Mouse (Mus musculus) midbrain, embryonic 11.5 days (tissue): ENCODE measurements around the gene 2700049A03Rik. TPM values are rescaled to one million over a fixed set of nuclear protein-coding genes. Genes with fewer than 3 reads are reported as not detected.

Experiments
- ATAC-seq: fragments of 200-750 bp; cut with Nextera tagmentation; 2 replicates; pipeline ENCODE4 v1.8.0; 2017; ENCODE audit warnings: moderate TSS enrichment, moderate library complexity; ENCODE audit not compliant: low FRiP score
- DNase-seq: peaks from one replicate; pipeline ENCODE4 v3.0.0; 2015; ENCODE audit warnings: low spot score; ENCODE audit errors: missing footprints
- H3K27ac ChIP-seq: fragments of 300-500 bp; sonication (generic); 2 replicates; pipeline ENCODE4 v1.5.1; 2014; ENCODE audit warnings: low read depth, low read length
- H3K27me3 ChIP-seq: fragments of 300-500 bp; sonication (generic); 2 replicates; pipeline ENCODE4 v1.6.1; 2014; ENCODE audit warnings: mild to moderate bottlenecking, low read length, moderate library complexity, mixed read lengths; ENCODE audit not compliant: control insufficient read depth, insufficient read depth
- H3K36me3 ChIP-seq: fragments of 300-500 bp; sonication (generic); 2 replicates; pipeline ENCODE4 v1.6.1; 2014; ENCODE audit warnings: mild to moderate bottlenecking, low read length, moderate library complexity, mixed read lengths; ENCODE audit not compliant: control insufficient read depth, insufficient read depth
- H3K4me1 ChIP-seq: fragments of 300-500 bp; sonication (generic); 2 replicates; pipeline ENCODE4 v1.6.1; 2014; ENCODE audit warnings: low read length; ENCODE audit not compliant: control insufficient read depth, insufficient read depth
- H3K4me2 ChIP-seq: fragments of 300-500 bp; sonication (generic); 2 replicates; pipeline ENCODE4 v1.6.1; 2014; ENCODE audit warnings: mild to moderate bottlenecking, moderate library complexity
- H3K4me3 ChIP-seq: fragments of 300-500 bp; sonication (generic); 2 replicates; pipeline ENCODE4 v1.5.1; 2014; ENCODE audit warnings: low read depth, low read length
- H3K9ac ChIP-seq: fragments of 300-500 bp; sonication (generic); 2 replicates; pipeline ENCODE4 v1.6.1; 2014; ENCODE audit warnings: low read length
- H3K9me3 ChIP-seq: fragments of 300-500 bp; sonication (generic); 2 replicates; pipeline ENCODE4 v1.6.1; 2016; ENCODE audit warnings: low read length; ENCODE audit not compliant: control insufficient read depth
- WGBS: fragments of 180-500 bp; shearing (Covaris S2); extraction: QIAGEN DNeasy Blood & Tissue Kit; methylation state at CpG from one replicate; pipeline ENCODE4 v1.1.7; 2014; 5-methylcytosine and 5-hydroxymethylcytosine counted together
- polyA plus RNA-seq: library from polyadenylated mRNA; unstranded; fragments of >200 nt; fragmentation: Nextera tagmentation; extraction: Ambion mirVana; gene quantifications from 2 replicates; pipeline ENCODE4 v1.2.1, GENCODE M21; 2014

2700049A03Rik gene
- polyA plus RNA-seq, 1 experiment from 2014 or later, result 20.6 TPM

DNA sequence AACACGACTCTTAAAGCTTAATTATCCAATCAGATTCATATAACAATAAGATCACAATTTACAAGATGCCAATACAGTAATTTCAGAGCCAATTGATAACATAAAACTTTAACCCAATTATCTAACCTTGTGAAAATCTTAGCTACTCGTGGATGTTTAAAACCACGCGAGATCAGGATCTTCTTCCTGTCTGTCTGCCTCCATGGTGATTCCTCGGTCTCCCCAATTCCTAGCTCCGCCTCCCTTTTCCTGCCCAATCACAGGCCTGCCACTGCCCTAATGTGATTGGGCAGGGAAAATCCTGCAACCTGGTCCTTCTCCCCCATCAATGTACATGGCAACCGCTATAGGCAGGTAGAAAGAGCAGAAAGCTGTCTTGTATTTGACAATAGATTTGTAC lies 132.7 kb downstream of the 2700049A03Rik start:
- ATAC-seq, result no peak
- H3K27ac ChIP-seq, result no peak overlapping the region
- WGBS, result 89% methylated on average over 7 of the region's 7 CpGs
- DNase-seq, result peak; percentile 31
- no peak overlapping the region for H3K9ac ChIP-seq
- no peaks in the 10 kb centered on the region for H3K9me3 ChIP-seq
- H3K4me1 ChIP-seq, result no peaks in the 10 kb centered on the region
- H3K4me3 ChIP-seq, result no peak overlapping the region
- H3K36me3 ChIP-seq, result no peaks in the 10 kb centered on the region
- H3K4me2 ChIP-seq, result no peak overlapping the region
- H3K27me3 ChIP-seq, result no peaks in the 10 kb centered on the region

DNA sequence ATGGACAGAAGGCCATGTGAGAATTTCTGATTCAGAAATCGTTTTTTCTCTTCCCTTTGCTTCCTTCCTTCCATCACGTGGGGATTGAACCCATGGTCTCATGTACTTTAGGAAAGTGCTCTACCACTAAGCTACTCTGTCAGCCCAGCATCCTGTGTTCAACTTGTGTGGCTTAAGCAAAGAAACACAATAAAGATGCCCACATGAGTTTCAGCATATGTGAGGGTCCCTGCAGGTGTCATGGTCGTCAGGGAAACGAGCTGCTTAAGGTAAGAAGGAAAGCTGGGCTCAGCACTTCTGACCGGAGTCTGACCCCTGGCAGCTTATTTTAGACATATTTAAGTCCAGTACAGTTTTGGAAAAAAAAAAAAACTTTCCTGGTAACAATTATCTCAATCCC lies 134.5 kb downstream of the 2700049A03Rik start:
- H3K9me3 ChIP-seq, result no peaks in the 10 kb centered on the region
- no peaks in the 10 kb centered on the region for H3K36me3 ChIP-seq
- DNase-seq, result peak; percentile 71
- WGBS, result 74% methylated on average over 5 of the region's 5 CpGs
- H3K4me1 ChIP-seq, result no peaks in the 10 kb centered on the region
- no peak overlapping the region for H3K4me2 ChIP-seq
- no peak overlapping the region for H3K27ac ChIP-seq
- H3K27me3 ChIP-seq, result no peaks in the 10 kb centered on the region
- no peak overlapping the region for H3K4me3 ChIP-seq
- no peak for ATAC-seq
- H3K9ac ChIP-seq, result no peak overlapping the region

DNA sequence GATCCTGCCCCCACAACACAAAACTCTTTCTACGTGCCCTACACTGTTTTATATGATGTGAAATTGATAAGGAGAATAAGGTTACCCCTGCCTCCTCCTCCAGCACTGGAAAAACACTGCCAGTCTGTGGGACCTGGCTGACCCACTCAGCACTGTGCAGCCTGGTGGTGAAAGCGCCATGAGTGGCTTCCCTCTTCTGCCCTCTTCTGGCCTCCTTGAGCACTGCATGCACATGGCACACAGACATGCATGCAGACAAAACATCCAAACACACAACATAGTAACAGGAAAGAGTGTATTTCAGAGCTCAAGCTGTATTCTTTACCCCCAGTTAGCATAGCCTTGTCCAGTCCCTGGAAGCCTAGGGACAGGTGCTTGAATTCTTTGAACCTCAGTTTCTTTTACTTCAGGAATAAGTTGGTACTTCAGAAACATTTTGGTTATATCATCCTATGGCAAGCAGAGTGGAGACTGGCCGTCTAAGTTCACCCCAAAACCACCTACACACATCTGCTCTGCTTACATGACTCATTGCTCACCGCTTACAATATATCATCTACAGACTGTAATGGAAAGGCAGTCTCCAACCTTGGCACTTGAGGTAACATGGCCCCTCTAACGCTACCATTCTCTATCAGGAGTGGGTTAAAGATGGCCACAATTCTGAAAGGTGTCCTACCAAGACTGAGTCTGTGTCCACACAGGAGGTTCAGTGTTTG lies 138.0 kb downstream of the 2700049A03Rik start:
- WGBS, result 95% methylated on average over 5 of the region's 5 CpGs

DNA sequence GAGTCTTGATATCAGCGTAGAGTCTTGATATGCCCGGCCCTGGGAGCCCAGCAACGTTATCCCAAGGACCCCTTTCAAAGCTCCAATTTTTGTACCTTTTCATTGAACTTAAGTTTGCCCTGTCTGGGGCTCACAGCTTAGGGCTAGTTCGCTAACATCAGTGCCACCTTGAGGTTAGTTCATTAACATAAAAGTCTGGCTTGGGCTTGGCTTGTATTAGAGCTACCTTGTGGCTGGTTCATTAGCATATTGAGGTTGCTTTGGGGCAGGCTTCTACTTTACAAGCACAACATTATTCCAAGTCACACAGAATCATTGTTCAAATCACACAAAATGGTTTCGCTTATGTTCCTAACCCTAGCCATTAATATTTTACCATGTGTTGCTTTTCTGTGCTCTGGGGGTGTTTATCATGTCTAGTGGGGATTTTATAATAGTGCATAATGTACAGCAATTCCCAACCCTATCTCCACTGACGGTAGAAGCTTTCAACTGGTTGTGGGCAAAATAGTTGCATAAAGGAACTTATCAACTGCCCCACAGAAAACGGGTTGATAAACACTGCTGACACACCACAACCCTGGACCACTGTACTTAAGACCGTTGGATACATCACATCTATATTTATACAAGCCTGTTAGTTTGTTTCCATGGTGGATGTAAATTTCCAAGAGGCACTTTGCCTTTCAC lies 139.4 kb downstream of the 2700049A03Rik start:
- no peaks in the 10 kb centered on the region for H3K9me3 ChIP-seq
- DNase-seq (peak; percentile 49), ATAC-seq (no peak)
- no peak overlapping the region for H3K4me3 ChIP-seq
- no peak overlapping the region for H3K4me2 ChIP-seq
- H3K4me1 ChIP-seq, result no peaks in the 10 kb centered on the region
- H3K9ac ChIP-seq, result no peak overlapping the region
- 86% methylated on average over 8 of the region's 8 CpGs for WGBS
- H3K27ac ChIP-seq, result no peak overlapping the region
- H3K36me3 ChIP-seq, result no peaks in the 10 kb centered on the region
- no peaks in the 10 kb centered on the region for H3K27me3 ChIP-seq

More for the DNA sequence above, 138.0 kb downstream of the 2700049A03Rik start:
- H3K27me3 ChIP-seq, result no peaks in the 10 kb centered on the region
- DNase-seq (peak; percentile 61), ATAC-seq (no peak)
- no peaks in the 10 kb centered on the region for H3K9me3 ChIP-seq
- H3K4me3 ChIP-seq, result no peak overlapping the region
- H3K27ac ChIP-seq, result no peak overlapping the region
- no peak overlapping the region for H3K9ac ChIP-seq
- H3K36me3 ChIP-seq, result no peaks in the 10 kb centered on the region
- H3K4me1 ChIP-seq, result no peaks in the 10 kb centered on the region
- no peak overlapping the region for H3K4me2 ChIP-seq

DNA sequence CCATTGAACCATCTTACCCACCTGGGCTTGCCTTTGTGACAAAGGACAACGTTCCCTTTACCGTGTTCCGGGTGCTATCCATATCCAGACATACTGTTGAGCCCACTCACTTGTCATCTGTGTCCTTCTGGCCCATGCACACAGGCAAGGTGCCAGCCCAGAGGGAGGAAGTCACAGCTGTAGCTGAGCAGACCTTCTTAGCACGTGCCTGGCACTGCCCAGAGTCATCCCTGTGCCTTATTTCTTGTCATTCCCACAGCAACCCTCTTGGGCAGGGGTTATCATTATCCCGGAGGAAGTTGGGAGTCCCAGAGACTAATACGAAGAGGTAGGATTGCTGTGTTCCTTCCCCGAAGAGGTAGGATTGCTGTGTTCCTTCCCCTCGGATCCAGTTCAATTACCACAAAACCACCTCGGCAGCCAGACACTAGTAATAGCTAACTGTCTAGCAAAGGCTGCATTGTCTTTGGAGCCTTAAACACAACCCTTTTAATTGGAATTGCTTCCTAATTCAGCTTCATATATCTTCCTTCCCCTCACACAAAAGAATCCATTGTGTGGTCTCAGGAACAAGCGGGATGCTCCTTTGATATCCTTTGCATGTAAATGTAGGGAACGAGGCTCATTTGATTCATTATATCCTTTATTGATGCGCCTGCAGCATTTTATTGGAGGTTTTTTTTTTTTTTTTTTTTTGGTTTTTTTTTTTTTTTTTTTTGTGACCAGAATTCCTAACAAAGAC lies 143.0 kb downstream of the 2700049A03Rik start:
- H3K27ac ChIP-seq, result no peak overlapping the region

DNA sequence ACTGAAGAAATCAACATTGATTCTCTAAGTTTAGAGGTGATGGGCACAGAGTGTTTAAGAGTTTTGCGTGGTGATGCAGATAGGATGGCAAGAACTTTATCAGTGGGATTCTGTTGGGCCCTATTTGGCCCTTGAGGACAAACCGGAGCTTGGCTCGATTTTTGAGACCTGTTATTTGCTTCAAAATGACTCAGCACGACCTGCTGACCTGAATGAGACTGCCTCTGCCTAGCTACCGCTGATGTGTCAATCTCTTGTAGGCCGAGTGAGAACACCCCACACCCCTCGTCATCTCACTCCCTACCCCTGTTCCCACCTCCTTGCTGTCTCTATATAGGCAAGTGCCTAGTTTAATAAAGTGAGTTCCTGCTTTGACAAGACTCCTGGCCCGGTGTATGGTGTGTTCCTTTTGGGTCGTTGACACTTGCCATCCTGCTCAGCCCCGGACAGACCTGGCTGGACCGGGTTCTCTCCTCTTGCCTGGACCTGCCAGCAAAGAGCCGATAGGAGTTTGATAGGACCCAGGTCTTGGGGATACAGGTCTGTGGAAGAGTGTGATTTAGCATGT lies 144.6 kb downstream of the 2700049A03Rik start:
- H3K36me3 ChIP-seq, result no peaks in the 10 kb centered on the region
- no peak overlapping the region for H3K4me2 ChIP-seq
- no peaks in the 10 kb centered on the region for H3K4me1 ChIP-seq
- H3K27ac ChIP-seq, result no peak overlapping the region
- H3K9me3 ChIP-seq, result no peaks in the 10 kb centered on the region; the same call in 1 of the 2 replicates
- DNase-seq (no peak), ATAC-seq (no peak)
- no peak overlapping the region for H3K9ac ChIP-seq
- no peak overlapping the region for H3K4me3 ChIP-seq
- no peaks in the 10 kb centered on the region for H3K27me3 ChIP-seq
- WGBS, result 89% methylated on average over 12 of the region's 12 CpGs

More for the DNA sequence above, 143.0 kb downstream of the 2700049A03Rik start:
- DNase-seq (peak; percentile 82), ATAC-seq (no peak)
- H3K4me3 ChIP-seq, result no peak overlapping the region
- 68% methylated on average over 12 of the region's 12 CpGs for WGBS
- no peak overlapping the region for H3K9ac ChIP-seq
- H3K4me1 ChIP-seq, result no peaks in the 10 kb centered on the region
- no peaks in the 10 kb centered on the region for H3K27me3 ChIP-seq
- H3K4me2 ChIP-seq, result no peak overlapping the region
- H3K9me3 ChIP-seq, result no peaks in the 10 kb centered on the region; the same call in 1 of the 2 replicates
- no peaks in the 10 kb centered on the region for H3K36me3 ChIP-seq

DNA sequence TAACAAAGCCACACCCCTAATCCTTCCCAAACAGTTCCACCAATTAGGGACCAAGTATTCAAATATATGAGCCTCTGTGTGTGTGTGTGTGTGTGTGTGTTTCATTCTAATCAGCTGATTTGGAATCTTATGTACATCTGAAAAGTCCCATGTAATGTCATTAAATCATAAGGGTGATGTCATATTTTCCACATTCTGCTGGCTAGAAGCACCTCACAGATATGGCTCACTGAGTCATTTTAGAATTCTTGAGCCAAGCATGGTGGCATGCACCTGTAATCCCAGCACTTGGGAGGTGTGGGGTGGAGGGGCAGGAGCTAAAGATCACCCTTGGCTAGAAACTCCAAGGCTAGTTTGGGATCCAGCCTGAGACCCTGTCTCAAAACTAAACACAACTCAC lies 148.8 kb downstream of the 2700049A03Rik start:
- H3K27me3 ChIP-seq, result no peaks in the 10 kb centered on the region
- DNase-seq (no peak), ATAC-seq (no peak)
- H3K4me3 ChIP-seq, result no peak overlapping the region
- H3K9ac ChIP-seq, result no peak overlapping the region
- no peaks in the 10 kb centered on the region; the same call in 1 of the 2 replicates for H3K9me3 ChIP-seq
- no peak overlapping the region for H3K27ac ChIP-seq
- no peaks in the 10 kb centered on the region for H3K4me1 ChIP-seq
- H3K36me3 ChIP-seq, result no peaks in the 10 kb centered on the region
- no peak overlapping the region for H3K4me2 ChIP-seq

DNA sequence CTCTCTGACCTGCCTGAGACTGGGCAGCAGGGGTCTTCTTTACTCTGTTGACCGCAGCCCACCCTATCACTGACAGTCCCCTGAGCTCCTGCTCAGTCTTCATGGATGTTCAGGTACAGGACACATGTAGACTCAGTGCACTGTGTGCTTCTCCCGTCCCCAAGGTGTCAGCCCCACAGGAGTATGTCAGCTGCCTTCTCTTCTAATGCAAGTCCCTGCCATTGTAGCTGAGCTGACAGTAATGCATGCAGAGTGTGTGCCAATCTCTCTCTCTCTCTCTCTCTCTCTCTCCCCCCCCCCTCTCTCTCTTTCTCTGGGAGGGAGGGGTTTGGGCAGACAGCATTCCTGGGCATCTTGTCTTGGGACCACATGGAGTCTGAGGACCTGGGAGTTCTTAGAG lies 153.8 kb downstream of the 2700049A03Rik start:
- no peak overlapping the region for H3K4me2 ChIP-seq
- H3K27ac ChIP-seq, result no peak overlapping the region
- no peaks in the 10 kb centered on the region for H3K27me3 ChIP-seq
- no peaks in the 10 kb centered on the region for H3K36me3 ChIP-seq
- H3K4me3 ChIP-seq, result no peak overlapping the region
- ATAC-seq, result peak; percentile 16; the same call in 1 of the 2 replicates
- no peaks in the 10 kb centered on the region for H3K9me3 ChIP-seq
- DNase-seq, result no peak
- WGBS, result 76% methylated on average over 2 of the region's 2 CpGs
- peaks cover 9% of the 10 kb centered on the region for H3K4me1 ChIP-seq
- H3K9ac ChIP-seq, result no peak overlapping the region
